Comparison of ENCODE assay signal across 14 mouse cellular contexts in the genomic region with DNA sequence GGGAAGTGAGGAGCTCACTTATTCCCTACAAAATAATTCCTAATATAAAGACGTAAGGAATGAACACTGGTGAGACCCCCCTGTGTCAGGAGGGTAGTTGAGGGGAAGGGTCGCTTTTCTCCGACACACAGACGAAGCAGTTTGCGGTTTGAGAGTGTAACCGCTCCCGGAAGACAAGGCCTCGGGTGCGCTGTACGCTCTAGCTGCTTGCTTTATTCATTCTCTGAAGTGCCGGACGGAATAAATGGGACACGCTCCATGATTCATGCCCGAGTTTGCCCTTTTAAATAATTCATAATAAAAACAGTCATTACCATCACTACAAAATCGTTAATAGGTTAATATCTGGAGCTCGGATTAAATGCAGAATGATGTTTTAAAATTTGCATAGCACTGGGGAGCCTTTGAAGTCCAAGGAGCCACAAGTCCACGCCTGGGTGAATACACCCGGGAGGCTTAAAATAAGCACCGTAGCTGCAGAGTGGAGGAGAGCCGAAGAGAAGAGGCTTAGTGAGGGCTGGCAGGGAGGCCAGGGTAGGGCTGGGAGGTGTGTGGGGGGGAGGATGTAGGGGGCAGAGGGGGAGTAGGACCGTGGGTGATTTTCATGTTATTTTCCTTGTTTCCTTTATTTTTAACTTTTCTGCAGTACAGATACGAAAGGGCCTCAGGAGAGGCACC.
DNase-seq lines count a peak whose midpoint lies in the region; ATAC-seq lines count a peak whose summit lies in the region.
"Had no signal": no experiment of that assay in that cellular context is flagged by ENCODE, and none has a peak within 500 bp of the region (broad histone marks: within the 10 kb centered on the region; RNA-seq: fewer than 3 reads in every experiment).

No protein-coding gene starts in this region.

- WGBS in kidney, embryonic 14.5 days, result 41% methylated on average over 22 of the region's 22 CpGs
- 12% methylated on average over 22 of the region's 22 CpGs for WGBS in forebrain, embryonic 12.5 days
- 4% methylated on average over 22 of the region's 22 CpGs for WGBS in midbrain, embryonic 14.5 days

- H3K4me2 ChIP-seq in kidney, embryonic 14.5 days (replicated peaks; ENCODE audit: low read depth, low read length), result no peak overlapping the region
- H3K4me2 ChIP-seq in forebrain, embryonic 12.5 days, result peak overlapping the region; percentile 30
- H3K4me2 ChIP-seq in midbrain, embryonic 14.5 days (ENCODE audit: low read length), result peak overlapping the region; percentile 28
- H3K4me2 ChIP-seq: limb, embryonic 13.5 days had no signal

- H3K9me3 ChIP-seq in kidney, embryonic 14.5 days (ENCODE audit: control insufficient read depth, low read length), result no peaks in the 10 kb centered on the region
- H3K9me3 ChIP-seq in forebrain, embryonic 12.5 days, result no peaks in the 10 kb centered on the region
- no peaks in the 10 kb centered on the region for H3K9me3 ChIP-seq in midbrain, embryonic 14.5 days (ENCODE audit: control insufficient read depth, low read length)
- H3K9me3 ChIP-seq: limb, embryonic 13.5 days had no signal

- 0 out of 2 replicates have a peak, but pooled peaks cover 12% of the 10 kb centered on the region for H3K4me1 ChIP-seq in kidney, embryonic 14.5 days (ENCODE audit: control insufficient read depth, insufficient read depth, low read length)
- H3K4me1 ChIP-seq in forebrain, embryonic 12.5 days, result peaks cover 22% of the 10 kb centered on the region
- peaks cover 19% of the 10 kb centered on the region for H3K4me1 ChIP-seq in midbrain, embryonic 14.5 days (ENCODE audit: control insufficient read depth, insufficient read depth, low read length)

- peak; percentile 54; the same call in 1 of the 2 replicates for ATAC-seq in kidney, embryonic 14.5 days (ENCODE audit: low FRiP score, low TSS enrichment)
- ATAC-seq in forebrain, embryonic 12.5 days (ENCODE audit: low FRiP score), result no peak
- peak; percentile 67; the same call in 1 of the 2 replicates for ATAC-seq in midbrain, embryonic 14.5 days (ENCODE audit: low FRiP score, low TSS enrichment)
- ATAC-seq: activated CD4-positive, CD25-positive, alpha-beta regulatory T cell, adult 4 months had no signal

- H3K36me3 ChIP-seq in kidney, embryonic 14.5 days (ENCODE audit: control insufficient read depth, insufficient read depth, low read length), result no peaks in the 10 kb centered on the region
- no peaks in the 10 kb centered on the region for H3K36me3 ChIP-seq in forebrain, embryonic 12.5 days (replicated peaks)
- H3K36me3 ChIP-seq in midbrain, embryonic 14.5 days (ENCODE audit: control insufficient read depth, insufficient read depth, low read length), result peaks cover 9% of the 10 kb centered on the region; the same call in 1 of the 2 replicates

- DNase-seq in kidney, adult 11 months, result no peak
- DNase-seq in midbrain, embryonic 14.5 days, result peak; percentile 79
- peak; percentile 44 for DNase-seq in retina, embryonic 14.5 days (ENCODE audit: low spot score)
- no peak for DNase-seq in frontal cortex, postnatal 10 days (ENCODE audit: low spot score in 2 of 2)
- no peak for DNase-seq in layer of hippocampus, adult 11-12 months (ENCODE audit: low spot score)
- DNase-seq: cerebellum, adult 18-20 months; heart, adult 2 months; lung, postnatal 4 days; spleen, adult 18-20 months had no signal

- H3K4me3 ChIP-seq in kidney, embryonic 14.5 days (ENCODE audit: low read length), result no peak overlapping the region
- H3K4me3 ChIP-seq in forebrain, embryonic 12.5 days (replicated peaks), result no peak overlapping the region
- no peak overlapping the region for H3K4me3 ChIP-seq in midbrain, embryonic 14.5 days (replicated peaks; ENCODE audit: low read depth, low read length)
- H3K4me3 ChIP-seq: erythroblast, embryonic 14.5 days; heart, adult 2 months; limb, embryonic 13.5 days had no signal

- no peak overlapping the region for H3K27ac ChIP-seq in kidney, embryonic 14.5 days (ENCODE audit: low read depth, low read length)
- H3K27ac ChIP-seq in forebrain, embryonic 12.5 days, result no peak overlapping the region
- H3K27ac ChIP-seq in midbrain, embryonic 14.5 days (replicated peaks; ENCODE audit: low read depth, low read length), result peak overlapping the region; percentile 68
- H3K27ac ChIP-seq: heart, adult 2 months; limb, embryonic 13.5 days had no signal

- no peak overlapping the region for H3K9ac ChIP-seq in kidney, embryonic 14.5 days (ENCODE audit: low read depth, low read length)
- H3K9ac ChIP-seq in forebrain, embryonic 12.5 days, result peak overlapping the region; percentile 12; the same call in 1 of the 2 replicates
- H3K9ac ChIP-seq in midbrain, embryonic 14.5 days (replicated peaks; ENCODE audit: low read length), result no peak overlapping the region; the same call in 1 of the 2 replicates
- H3K9ac ChIP-seq: limb, embryonic 13.5 days had no signal

- no peaks in the 10 kb centered on the region for H3K27me3 ChIP-seq in kidney, embryonic 14.5 days (ENCODE audit: control insufficient read depth, insufficient read depth, low read length)
- peaks cover 14% of the 10 kb centered on the region; the same call in 1 of the 2 replicates for H3K27me3 ChIP-seq in forebrain, embryonic 12.5 days
- no peaks in the 10 kb centered on the region for H3K27me3 ChIP-seq in midbrain, embryonic 14.5 days (ENCODE audit: control insufficient read depth, insufficient read depth, low read length)

Comparison
In these comparisons a context has a peak if more than half of its experiments do, and no peak if none do; other contexts are left out.
1. DNase-seq: peak in midbrain, embryonic 14.5 days (single experiment) and retina, embryonic 14.5 days (single experiment); none in kidney, adult 11 months (single experiment), frontal cortex, postnatal 10 days (0 of 2) and layer of hippocampus, adult 11-12 months (single experiment).